Mouse (Mus musculus): ENCODE results near the gene Churc1. TPM values are rescaled to one million over a fixed set of nuclear protein-coding genes. Genes with fewer than 3 reads are reported as not detected.
A peak's percentile ranks its signal among the peaks of the same experiment; 100 is the strongest.
"Not testable (repeated sequence)": the region's sequence is repeated elsewhere in the genome, so short reads cannot be mapped to it uniquely, and the experiment has no call there.

Churc1 gene
- polyA plus RNA-seq, 1 experiment from 2014 or later = 147 TPM

DNA sequence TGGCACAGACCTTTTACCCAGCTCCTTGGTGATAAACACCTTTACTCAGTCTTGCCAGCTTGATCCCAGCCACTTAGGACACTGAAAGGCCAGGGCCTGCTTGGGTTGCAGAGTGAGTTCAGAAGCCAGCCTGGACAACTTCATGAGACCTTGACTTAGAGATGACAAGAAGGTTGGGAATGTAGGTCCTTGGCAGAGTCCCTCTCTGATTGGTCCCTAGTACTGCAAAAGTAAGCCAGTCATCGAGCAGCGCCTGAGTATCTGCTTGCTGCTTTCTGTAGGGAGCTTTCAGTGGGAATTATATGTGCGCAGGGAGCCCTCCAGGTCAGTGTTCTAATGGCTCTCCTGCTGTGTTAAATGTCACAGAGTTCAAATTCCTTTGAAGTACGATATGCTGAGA, 9.8 kb downstream of the Churc1 start:
- Histone ChIP-seq H3K27ac (no peak overlapping the region), H3K9ac (no peak overlapping the region), H3K4me3 (replicated peaks) (no peak overlapping the region), H3K4me2 (no peak overlapping the region), H3K9me3 (no peaks in the 10 kb centered on the region), H3K36me3 (0 out of 2 replicates have a peak, but pooled peaks cover 4% of the 10 kb centered on the region), H3K27me3 (replicated peaks) (no peaks in the 10 kb centered on the region), H3K4me1 (no peaks in the 10 kb centered on the region)
- no peak for ATAC-seq (ENCODE audit: insufficient read depth, low FRiP score, low read depth)
- WGBS = 66% methylated on average over 4 of the region's 4 CpGs

DNA sequence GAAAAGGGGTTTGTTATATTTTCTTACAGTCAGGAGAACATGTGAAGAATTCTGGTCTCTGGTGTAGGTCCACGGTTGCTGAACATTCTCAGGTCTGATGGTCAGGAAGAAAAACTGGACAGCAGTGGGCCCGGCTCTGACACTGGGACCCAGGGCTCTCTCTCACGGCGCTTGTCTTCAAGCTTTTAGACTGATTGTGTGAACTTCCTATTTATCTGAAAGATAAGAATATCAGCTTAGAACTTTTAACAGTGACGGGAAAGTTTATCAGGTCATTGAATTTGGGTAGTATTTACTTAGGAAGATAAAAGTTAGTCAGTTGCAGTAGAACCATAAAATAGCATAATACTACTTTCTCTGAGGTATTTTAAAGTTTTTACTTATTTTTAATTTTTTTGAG, 11.6 kb downstream of the Churc1 start:
- H3K4me1 ChIP-seq = no peaks in the 10 kb centered on the region
- H3K9me3 ChIP-seq = no peaks in the 10 kb centered on the region
- no peak overlapping the region for H3K9ac ChIP-seq
- no peaks in the 10 kb centered on the region for H3K27me3 ChIP-seq (replicated peaks)
- no peak overlapping the region for H3K4me3 ChIP-seq (replicated peaks)
- no peak overlapping the region for H3K4me2 ChIP-seq
- H3K27ac ChIP-seq = no peak overlapping the region
- no peak for ATAC-seq (ENCODE audit: insufficient read depth, low FRiP score, low read depth)
- 0 out of 2 replicates have a peak, but pooled peaks cover 4% of the 10 kb centered on the region for H3K36me3 ChIP-seq
- 63% methylated on average over 5 of the region's 5 CpGs for WGBS

DNA sequence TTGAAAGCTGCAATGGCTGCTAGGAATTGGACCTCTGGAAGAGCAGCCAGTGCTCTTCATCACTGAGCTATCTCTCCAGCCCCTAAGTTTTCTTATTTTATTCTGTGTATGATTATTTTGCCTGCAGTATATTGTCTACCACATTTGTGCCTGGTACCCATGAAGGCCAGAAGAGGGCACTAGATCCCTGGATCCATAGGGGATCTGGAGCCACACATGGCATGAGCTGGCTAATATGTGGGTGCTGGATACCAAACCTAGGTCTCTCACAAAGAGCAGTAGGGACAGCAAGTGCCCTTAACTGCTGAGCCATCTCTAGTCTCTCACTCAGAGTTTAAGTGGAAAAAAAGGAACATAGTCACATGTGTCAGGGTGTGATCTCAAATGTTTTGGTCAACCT, 12.5 kb downstream of the Churc1 start:
- H3K36me3 ChIP-seq = 0 out of 2 replicates have a peak, but pooled peaks cover 4% of the 10 kb centered on the region
- no peak overlapping the region for H3K4me3 ChIP-seq (replicated peaks)
- H3K27me3 ChIP-seq (replicated peaks) = no peaks in the 10 kb centered on the region
- H3K9ac ChIP-seq = no peak overlapping the region
- no peaks in the 10 kb centered on the region for H3K9me3 ChIP-seq
- no peaks in the 10 kb centered on the region for H3K4me1 ChIP-seq
- no peak for ATAC-seq (ENCODE audit: insufficient read depth, low FRiP score, low read depth)
- no peak overlapping the region for H3K4me2 ChIP-seq
- H3K27ac ChIP-seq = no peak overlapping the region

GRCm38 (mm10) chr12:76778305-76779083, 13.2 kb downstream of the Churc1 start:
- H3K9me3 ChIP-seq = no peaks in the 10 kb centered on the region
- no peak overlapping the region for H3K27ac ChIP-seq

DNA sequence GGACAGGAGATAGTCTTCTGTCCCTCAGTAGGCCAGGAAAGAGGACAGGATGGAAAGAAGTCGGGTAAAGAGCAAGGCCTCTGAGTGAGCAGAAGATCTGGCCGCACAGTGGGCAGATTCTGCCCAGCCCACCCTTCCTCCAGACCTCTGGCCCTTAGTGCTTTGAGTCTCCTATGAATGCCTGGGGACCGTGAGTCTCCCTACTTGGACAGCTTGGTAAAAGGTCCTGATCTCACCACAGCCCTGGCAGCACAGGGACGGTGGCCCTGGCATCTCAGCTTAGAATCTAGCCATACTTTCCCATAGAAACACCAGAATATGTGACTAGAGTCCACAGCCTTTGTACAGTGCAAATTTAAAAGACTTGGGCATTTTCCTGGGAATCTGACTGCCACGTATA, 14.6 kb downstream of the Churc1 start:
- no peak overlapping the region for H3K4me3 ChIP-seq (replicated peaks)
- no peaks in the 10 kb centered on the region for H3K4me1 ChIP-seq
- no peaks in the 10 kb centered on the region for H3K27me3 ChIP-seq (replicated peaks)
- no peak for ATAC-seq (ENCODE audit: insufficient read depth, low FRiP score, low read depth)
- 0 out of 2 replicates have a peak, but pooled peaks cover 4% of the 10 kb centered on the region for H3K36me3 ChIP-seq
- no peaks in the 10 kb centered on the region for H3K9me3 ChIP-seq
- no peak overlapping the region for H3K4me2 ChIP-seq
- H3K9ac ChIP-seq = no peak overlapping the region
- WGBS = 87% methylated on average over 5 of the region's 5 CpGs
- H3K27ac ChIP-seq = no peak overlapping the region

More at GRCm38 (mm10) chr12:76778305-76779083, 13.2 kb downstream of the Churc1 start:
- H3K9ac ChIP-seq = no peak overlapping the region
- no peak for ATAC-seq (ENCODE audit: insufficient read depth, low FRiP score, low read depth)
- no peaks in the 10 kb centered on the region for H3K27me3 ChIP-seq (replicated peaks)
- 0 out of 2 replicates have a peak, but pooled peaks cover 4% of the 10 kb centered on the region for H3K36me3 ChIP-seq
- no peaks in the 10 kb centered on the region for H3K4me1 ChIP-seq
- no peak overlapping the region for H3K4me3 ChIP-seq (replicated peaks)
- no peak overlapping the region for H3K4me2 ChIP-seq
- WGBS = 83% methylated on average over 10 of the region's 10 CpGs

GRCm38 (mm10) chr12:76780639-76781468, 15.5 kb downstream of the Churc1 start:
- no peak for ATAC-seq (ENCODE audit: insufficient read depth, low FRiP score, low read depth)
- Histone ChIP-seq H3K9ac (no peak overlapping the region), H3K27ac (no peak overlapping the region), H3K27me3 (replicated peaks) (no peaks in the 10 kb centered on the region), H3K4me2 (no peak overlapping the region), H3K4me3 (replicated peaks) (no peak overlapping the region), H3K36me3 (0 out of 2 replicates have a peak, but pooled peaks cover 4% of the 10 kb centered on the region), H3K4me1 (no peaks in the 10 kb centered on the region), H3K9me3 (no peaks in the 10 kb centered on the region)
- WGBS = 76% methylated on average over 12 of the region's 12 CpGs

DNA sequence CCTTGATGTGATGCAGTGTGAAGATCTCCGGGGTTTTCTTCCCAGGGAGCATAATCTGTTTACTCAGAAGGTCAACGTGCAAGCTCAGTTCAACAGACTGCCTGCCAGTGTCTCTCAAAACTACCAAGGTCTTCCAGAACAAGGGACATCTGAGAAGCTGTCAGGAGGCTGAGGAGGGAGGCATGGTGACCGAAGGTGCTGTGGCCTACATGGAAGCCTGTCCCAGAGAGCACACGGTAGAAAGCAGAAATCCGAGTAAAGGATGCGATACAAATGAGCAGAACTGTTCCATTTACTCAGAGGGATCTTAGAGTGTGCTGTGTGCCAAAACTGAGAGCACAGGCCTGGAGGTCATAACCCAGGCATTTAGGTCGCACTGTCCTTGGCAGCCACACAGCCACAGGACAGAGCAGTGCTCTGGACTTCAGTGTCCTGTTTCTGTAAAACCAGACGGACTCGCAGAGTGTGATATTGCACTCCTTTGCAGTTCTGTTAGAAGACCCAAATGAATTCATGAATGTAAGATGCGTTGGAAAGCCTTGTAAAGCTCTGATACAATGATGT, 18.8 kb downstream of the Churc1 start:
- 64% methylated on average over 10 of the region's 10 CpGs for WGBS
- H3K27ac ChIP-seq = no peak overlapping the region
- H3K4me1 ChIP-seq = no peaks in the 10 kb centered on the region
- H3K9ac ChIP-seq = no peak overlapping the region
- no peak overlapping the region for H3K4me3 ChIP-seq (replicated peaks)
- no peaks in the 10 kb centered on the region for H3K36me3 ChIP-seq
- no peaks in the 10 kb centered on the region for H3K27me3 ChIP-seq (replicated peaks)
- no peak for ATAC-seq (ENCODE audit: insufficient read depth, low FRiP score, low read depth)
- H3K9me3 ChIP-seq = no peaks in the 10 kb centered on the region
- H3K4me2 ChIP-seq = no peak overlapping the region

GRCm38 (mm10) chr12:76790446-76791084, 25.2 kb downstream of the Churc1 start:
- ATAC-seq (ENCODE audit: insufficient read depth, low FRiP score, low read depth) = no peak
- H3K4me2 ChIP-seq = no peak overlapping the region
- 0 out of 2 replicates have a peak, but pooled peaks cover 4% of the 10 kb centered on the region for H3K4me1 ChIP-seq
- no peaks in the 10 kb centered on the region for H3K36me3 ChIP-seq
- H3K27me3 ChIP-seq (replicated peaks) = no peaks in the 10 kb centered on the region
- 18% methylated on average over 8 of the region's 8 CpGs for WGBS
- no peak overlapping the region; the same call in 1 of the 2 replicates for H3K27ac ChIP-seq
- H3K9ac ChIP-seq = no peak overlapping the region
- H3K9me3 ChIP-seq = no peaks in the 10 kb centered on the region
- no peak overlapping the region for H3K4me3 ChIP-seq (replicated peaks)

DNA sequence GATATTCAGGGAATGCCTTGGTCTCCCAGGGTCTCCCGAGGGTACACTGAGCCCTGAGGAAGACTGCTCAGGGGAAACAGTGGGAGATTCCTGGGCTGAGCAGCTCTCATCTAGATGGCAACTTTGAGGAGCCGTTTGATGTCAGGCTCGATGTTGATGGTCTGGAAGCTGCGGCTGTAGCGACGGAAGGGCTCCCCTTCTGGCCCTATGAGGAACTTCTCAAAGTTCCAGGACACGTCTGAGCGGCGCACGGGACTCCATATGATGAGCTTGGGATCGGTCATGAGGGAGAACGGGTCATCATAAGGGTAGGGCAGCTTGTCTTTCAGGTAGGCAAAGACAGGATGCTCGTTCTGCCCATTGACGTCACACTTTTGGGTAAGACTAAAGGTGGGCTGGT, 27.2 kb downstream of the Churc1 start:
- 69% methylated on average over 14 of the region's 14 CpGs for WGBS
- H3K4me3 ChIP-seq (replicated peaks); H3K9ac ChIP-seq; H3K27me3 ChIP-seq (replicated peaks); H3K4me1 ChIP-seq; H3K36me3 ChIP-seq; ATAC-seq (ENCODE audit: insufficient read depth, low FRiP score, low read depth); H3K9me3 ChIP-seq; H3K27ac ChIP-seq; H3K4me2 ChIP-seq: not testable (repeated sequence)

- ATAC-seq (ENCODE audit: insufficient read depth, low FRiP score, low read depth) = peak; percentile 56
- H3K4me3 ChIP-seq (replicated peaks) = peak within 1 kb of the TSS; percentile 24
These were observed 30.0 kb downstream of the Churc1 start, which contains the start of gene Gpx2 for GRCm38 (mm10) chr12:76795350-76795749. Gene Gpx2 (minus strand): TSS chr12:76795554.

DNA sequence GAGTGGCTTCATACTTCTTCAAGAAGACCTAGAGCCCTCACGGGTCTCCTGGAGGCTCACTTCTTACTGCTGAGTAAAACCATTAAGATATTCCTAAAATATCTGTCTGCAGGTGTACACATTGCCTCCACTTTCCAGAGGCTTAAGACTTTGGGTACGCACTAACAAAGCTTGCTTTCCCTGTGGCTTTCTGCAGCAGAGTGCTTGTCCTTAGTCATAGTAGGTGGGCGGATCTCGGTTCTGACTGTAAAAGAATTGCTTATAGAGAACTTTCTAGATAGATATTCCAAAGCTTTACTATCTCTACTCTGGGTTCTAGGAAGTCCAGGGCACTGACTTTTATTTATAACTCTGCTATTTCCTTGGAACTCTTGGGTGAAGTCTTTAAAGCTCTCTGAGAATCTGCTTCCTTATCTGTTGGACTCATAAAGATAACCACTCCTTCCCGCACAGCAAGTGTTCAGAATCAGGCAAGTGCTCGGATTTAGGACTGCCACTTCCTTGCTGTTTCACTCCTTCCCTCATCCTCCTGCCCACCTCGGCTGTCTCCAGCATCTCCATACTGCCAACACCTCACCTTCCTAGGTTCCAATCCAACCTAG, 31.7 kb downstream of the Churc1 start:
- Histone ChIP-seq H3K9me3 (no peaks in the 10 kb centered on the region), H3K4me3 (replicated peaks) (no peak overlapping the region), H3K4me1 (no peaks in the 10 kb centered on the region), H3K27me3 (replicated peaks) (no peaks in the 10 kb centered on the region), H3K27ac (no peak overlapping the region), H3K36me3 (no peaks in the 10 kb centered on the region), H3K9ac (no peak overlapping the region), H3K4me2 (no peak overlapping the region)
- no peak for ATAC-seq (ENCODE audit: insufficient read depth, low FRiP score, low read depth)
- 76% methylated on average over 7 of the region's 7 CpGs for WGBS

More at GRCm38 (mm10) chr12:76795350-76795749, 30.0 kb downstream of the Churc1 start, which contains the start of gene Gpx2:
- no peak within 1 kb of the TSS for H3K9ac ChIP-seq
- H3K27me3 ChIP-seq (replicated peaks) = no peaks in the 10 kb centered on the region
- 69% methylated on average over 5 of the region's 5 CpGs for WGBS
- H3K36me3 ChIP-seq = no peaks in the 10 kb centered on the region
- peak within 1 kb of the TSS; percentile 71 for H3K27ac ChIP-seq
- H3K9me3 ChIP-seq = no peaks in the 10 kb centered on the region
- 0 out of 2 replicates have a peak, but pooled peaks cover 2% of the 10 kb centered on the region for H3K4me1 ChIP-seq
- peak within 1 kb of the TSS; percentile 38 for H3K4me2 ChIP-seq
